Mouse (Mus musculus) kidney, embryonic 15.5 days (tissue): Measurements from ENCODE around the gene Mapkapk2. TPM values are rescaled to one million over a fixed set of nuclear protein-coding genes. Genes with fewer than 3 reads are reported as not detected.

Source experiments
- ATAC-seq: fragments of 200-750 bp; cut with Nextera tagmentation; replicated peaks from 2 replicates; pipeline ENCODE4 v1.8.0; 2017; ENCODE audit warnings: moderate TSS enrichment; ENCODE audit not compliant: low FRiP score
- H3K27ac ChIP-seq: fragments of 300-500 bp; sonication (generic); 2 replicates; pipeline ENCODE4 v1.5.1; 2015; ENCODE audit warnings: mild to moderate bottlenecking, inconsistent platforms
- H3K27me3 ChIP-seq: fragments of 300-500 bp; sonication (generic); 2 replicates; pipeline ENCODE4 v1.6.1; 2015; ENCODE audit warnings: inconsistent platforms
- H3K36me3 ChIP-seq: fragments of 300-500 bp; sonication (generic); 2 replicates; pipeline ENCODE4 v1.6.1; 2015; ENCODE audit warnings: inconsistent platforms
- H3K4me1 ChIP-seq: fragments of 300-500 bp; sonication (generic); 2 replicates; pipeline ENCODE4 v1.6.1; 2015; ENCODE audit warnings: inconsistent platforms
- H3K4me2 ChIP-seq: fragments of 300-500 bp; sonication (generic); 2 replicates; pipeline ENCODE4 v1.6.1; 2015; ENCODE audit warnings: moderate library complexity, mild to moderate bottlenecking, inconsistent platforms
- H3K4me3 ChIP-seq: fragments of 300-500 bp; sonication (generic); replicated peaks from 2 replicates; pipeline ENCODE4 v1.5.1; 2015; ENCODE audit warnings: mild to moderate bottlenecking, inconsistent platforms
- H3K9ac ChIP-seq: fragments of 300-500 bp; sonication (generic); 2 replicates; pipeline ENCODE4 v1.6.1; 2015; ENCODE audit warnings: mild to moderate bottlenecking, inconsistent platforms
- H3K9me3 ChIP-seq: fragments of 300-500 bp; sonication (generic); replicated peaks from 2 replicates; pipeline ENCODE4 v1.6.1; 2016; ENCODE audit warnings: inconsistent platforms
- WGBS: fragments of 180-500 bp; shearing (Covaris S2); methylation state at CpG from one replicate; pipeline ENCODE4 v1.1.7; 2015; ENCODE audit warnings: mixed read lengths; 5-methylcytosine and 5-hydroxymethylcytosine counted together
- polyA plus RNA-seq: library from polyadenylated mRNA; unstranded; fragments of >200 nt; fragmentation: Nextera tagmentation; extraction: Ambion mirVana; gene quantifications from 2 replicates; pipeline ENCODE4 v1.2.1, GENCODE M21; 2015

Mapkapk2 gene
- polyA plus RNA-seq, 1 experiment from 2014 or later, result 49.3 TPM

GRCm38 (mm10) chr1:131058431-131058830, 39.2 kb downstream of the Mapkapk2 start:
- H3K27ac ChIP-seq, result no peak overlapping the region
- H3K9ac ChIP-seq, result no peak overlapping the region
- H3K4me1 ChIP-seq, result peaks cover 50% of the 10 kb centered on the region
- H3K4me3 ChIP-seq, result no peak overlapping the region
- H3K9me3 ChIP-seq, result no peaks in the 10 kb centered on the region
- no peak overlapping the region for H3K4me2 ChIP-seq
- H3K36me3 ChIP-seq, result peaks cover 48% of the 10 kb centered on the region
- ATAC-seq, result no peak
- H3K27me3 ChIP-seq, result no peaks in the 10 kb centered on the region
- WGBS, result 73% methylated on average over 7 of the region's 7 CpGs

- H3K9ac ChIP-seq, result no peak overlapping the region
These were observed 43.4 kb downstream of the Mapkapk2 start for GRCm38 (mm10) chr1:131054251-131054650.

GRCm38 (mm10) chr1:131053656-131054055, 44.0 kb downstream of the Mapkapk2 start:
- Histone ChIP-seq H3K27me3 (no peaks in the 10 kb centered on the region), H3K9ac (no peak overlapping the region), H3K27ac (no peak overlapping the region), H3K4me1 (peaks cover 13% of the 10 kb centered on the region), H3K36me3 (peaks cover 65% of the 10 kb centered on the region), H3K9me3 (no peaks in the 10 kb centered on the region), H3K4me2 (no peak overlapping the region), H3K4me3 (no peak overlapping the region)
- 60% methylated on average over 4 of the region's 4 CpGs for WGBS
- no peak for ATAC-seq

More at GRCm38 (mm10) chr1:131054251-131054650, 43.4 kb downstream of the Mapkapk2 start:
- Histone ChIP-seq H3K36me3 (peaks cover 65% of the 10 kb centered on the region), H3K27ac (no peak overlapping the region), H3K4me3 (no peak overlapping the region), H3K9me3 (no peaks in the 10 kb centered on the region), H3K4me2 (no peak overlapping the region), H3K27me3 (no peaks in the 10 kb centered on the region), H3K4me1 (peaks cover 19% of the 10 kb centered on the region)
- 86% methylated on average over 4 of the region's 4 CpGs for WGBS
- no peak for ATAC-seq

GRCm38 (mm10) chr1:131053239-131053638, 44.4 kb downstream of the Mapkapk2 start:
- ATAC-seq, result peak; percentile 29; the same call in 1 of the 2 replicates
- 12% methylated on average over 8 of the region's 8 CpGs for WGBS
- no peak overlapping the region for H3K4me2 ChIP-seq
- H3K9ac ChIP-seq, result no peak overlapping the region
- H3K27me3 ChIP-seq, result no peaks in the 10 kb centered on the region
- H3K4me1 ChIP-seq, result peaks cover 9% of the 10 kb centered on the region; the same call in 1 of the 2 replicates
- peaks cover 65% of the 10 kb centered on the region for H3K36me3 ChIP-seq
- no peak overlapping the region for H3K27ac ChIP-seq
- no peak overlapping the region for H3K4me3 ChIP-seq
- no peaks in the 10 kb centered on the region for H3K9me3 ChIP-seq

GRCm38 (mm10) chr1:131051073-131051472, 46.6 kb downstream of the Mapkapk2 start:
- Histone ChIP-seq H3K9ac (no peak overlapping the region), H3K4me2 (no peak overlapping the region), H3K36me3 (peaks cover 44% of the 10 kb centered on the region), H3K4me1 (peaks cover 9% of the 10 kb centered on the region; the same call in 1 of the 2 replicates), H3K4me3 (no peak overlapping the region), H3K27me3 (no peaks in the 10 kb centered on the region), H3K27ac (no peak overlapping the region), H3K9me3 (no peaks in the 10 kb centered on the region)
- 45% methylated on average over 7 of the region's 7 CpGs for WGBS
- no peak for ATAC-seq

- peaks cover 9% of the 10 kb centered on the region; the same call in 1 of the 2 replicates for H3K4me1 ChIP-seq
- peaks cover 39% of the 10 kb centered on the region for H3K36me3 ChIP-seq
- H3K27ac ChIP-seq, result no peak overlapping the region
- no peak for ATAC-seq
- 85% methylated on average over 5 of the region's 5 CpGs for WGBS
- no peak overlapping the region for H3K4me3 ChIP-seq
- H3K9me3 ChIP-seq, result no peaks in the 10 kb centered on the region
- no peak overlapping the region for H3K9ac ChIP-seq
- no peak overlapping the region for H3K4me2 ChIP-seq
- H3K27me3 ChIP-seq, result no peaks in the 10 kb centered on the region
These were observed 47.0 kb downstream of the Mapkapk2 start for GRCm38 (mm10) chr1:131050617-131051016.

- Histone ChIP-seq H3K9me3 (no peaks in the 10 kb centered on the region), H3K4me1 (peaks cover 9% of the 10 kb centered on the region; the same call in 1 of the 2 replicates), H3K27me3 (no peaks in the 10 kb centered on the region), H3K4me2 (no peak overlapping the region), H3K9ac (no peak overlapping the region), H3K4me3 (no peak overlapping the region), H3K36me3 (peaks cover 33% of the 10 kb centered on the region), H3K27ac (no peak overlapping the region)
- no peak for ATAC-seq
- WGBS, result 85% methylated on average over 5 of the region's 5 CpGs
These were observed 47.6 kb downstream of the Mapkapk2 start for GRCm38 (mm10) chr1:131050011-131050410.

- Histone ChIP-seq H3K4me3 (no peak overlapping the region), H3K9ac (no peak overlapping the region), H3K4me2 (no peak overlapping the region), H3K36me3 (peaks cover 27% of the 10 kb centered on the region), H3K9me3 (no peaks in the 10 kb centered on the region), H3K27me3 (no peaks in the 10 kb centered on the region), H3K27ac (no peak overlapping the region), H3K4me1 (peaks cover 9% of the 10 kb centered on the region; the same call in 1 of the 2 replicates)
- 43% methylated on average over 5 of the region's 5 CpGs for WGBS
- ATAC-seq, result no peak
These were observed 48.2 kb downstream of the Mapkapk2 start for GRCm38 (mm10) chr1:131049361-131049806.

- peaks cover 9% of the 10 kb centered on the region; the same call in 1 of the 2 replicates for H3K4me1 ChIP-seq
- H3K4me3 ChIP-seq, result no peak overlapping the region
- H3K9me3 ChIP-seq, result no peaks in the 10 kb centered on the region
- no peaks in the 10 kb centered on the region for H3K27me3 ChIP-seq
- H3K36me3 ChIP-seq, result peaks cover 23% of the 10 kb centered on the region
- H3K4me2 ChIP-seq, result no peak overlapping the region
- no peak overlapping the region for H3K27ac ChIP-seq
- H3K9ac ChIP-seq, result no peak overlapping the region
- no peak for ATAC-seq
- WGBS, result 59% methylated on average over 8 of the region's 8 CpGs
These were observed 48.7 kb downstream of the Mapkapk2 start for GRCm38 (mm10) chr1:131048946-131049345.

- Histone ChIP-seq H3K36me3 (peaks cover 16% of the 10 kb centered on the region), H3K4me1 (peaks cover 9% of the 10 kb centered on the region; the same call in 1 of the 2 replicates), H3K4me2 (no peak overlapping the region), H3K4me3 (no peak overlapping the region), H3K27me3 (no peaks in the 10 kb centered on the region), H3K9ac (no peak overlapping the region), H3K9me3 (no peaks in the 10 kb centered on the region), H3K27ac (no peak overlapping the region)
- no peak for ATAC-seq
- 50% methylated on average over 6 of the region's 6 CpGs for WGBS
These were observed 49.3 kb downstream of the Mapkapk2 start for GRCm38 (mm10) chr1:131048121-131048863.

- no peaks in the 10 kb centered on the region for H3K27me3 ChIP-seq
- no peak overlapping the region for H3K9ac ChIP-seq
- no peak overlapping the region for H3K4me3 ChIP-seq
- no peaks in the 10 kb centered on the region for H3K9me3 ChIP-seq
- H3K4me2 ChIP-seq, result no peak overlapping the region
- H3K36me3 ChIP-seq, result 0 out of 2 replicates have a peak, but pooled peaks cover under 1% of the 10 kb centered on the region
- no peak overlapping the region for H3K27ac ChIP-seq
- 88% methylated on average over 10 of the region's 10 CpGs for WGBS
- ATAC-seq, result no peak
- 0 out of 2 replicates have a peak, but pooled peaks cover 5% of the 10 kb centered on the region for H3K4me1 ChIP-seq
These were observed 51.0 kb downstream of the Mapkapk2 start for GRCm38 (mm10) chr1:131046607-131047006.

- no peaks in the 10 kb centered on the region for H3K27me3 ChIP-seq
- no peak overlapping the region for H3K4me2 ChIP-seq
- 82% methylated on average over 2 of the region's 2 CpGs for WGBS
These were observed 51.8 kb downstream of the Mapkapk2 start for GRCm38 (mm10) chr1:131045723-131046355.

More at GRCm38 (mm10) chr1:131045723-131046355, 51.8 kb downstream of the Mapkapk2 start:
- H3K27ac ChIP-seq, result no peak overlapping the region
- H3K36me3 ChIP-seq, result no peaks in the 10 kb centered on the region
- H3K4me3 ChIP-seq, result no peak overlapping the region
- no peak overlapping the region for H3K9ac ChIP-seq
- ATAC-seq, result no peak
- H3K4me1 ChIP-seq, result 0 out of 2 replicates have a peak, but pooled peaks cover 4% of the 10 kb centered on the region
- no peaks in the 10 kb centered on the region for H3K9me3 ChIP-seq
